Mouse (Mus musculus) fibroblast of lung, adult 2 months (primary cell): ENCODE results near the gene Postn.

ENCODE experiments used
- DNase-seq: peaks from one replicate; pipeline ENCODE4 v3.0.0-alpha.2; 2011; ENCODE audit warnings: low read depth

The Postn gene

DNA sequence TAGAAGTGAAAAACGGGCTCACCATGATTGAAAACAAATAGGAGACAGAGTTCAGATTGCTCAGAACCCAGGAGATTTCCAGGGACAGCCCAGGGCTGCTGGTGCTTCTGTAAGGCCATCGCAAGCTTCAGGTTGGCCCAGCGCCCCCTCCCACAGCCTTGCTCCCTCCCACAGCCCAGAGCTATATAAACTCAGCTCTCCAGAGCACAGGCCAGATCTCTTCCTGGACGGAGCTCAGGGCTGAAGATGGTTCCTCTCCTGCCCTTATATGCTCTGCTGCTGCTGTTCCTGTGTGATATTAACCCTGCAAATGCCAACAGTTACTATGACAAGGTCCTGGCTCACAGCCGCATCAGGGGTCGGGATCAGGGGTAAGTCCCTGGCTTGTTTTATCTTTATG, at the start of gene Postn:
TSS of gene Postn (plus strand) at position 213 of the 400 bp plus-strand sequence.
- no peak for DNase-seq

DNA sequence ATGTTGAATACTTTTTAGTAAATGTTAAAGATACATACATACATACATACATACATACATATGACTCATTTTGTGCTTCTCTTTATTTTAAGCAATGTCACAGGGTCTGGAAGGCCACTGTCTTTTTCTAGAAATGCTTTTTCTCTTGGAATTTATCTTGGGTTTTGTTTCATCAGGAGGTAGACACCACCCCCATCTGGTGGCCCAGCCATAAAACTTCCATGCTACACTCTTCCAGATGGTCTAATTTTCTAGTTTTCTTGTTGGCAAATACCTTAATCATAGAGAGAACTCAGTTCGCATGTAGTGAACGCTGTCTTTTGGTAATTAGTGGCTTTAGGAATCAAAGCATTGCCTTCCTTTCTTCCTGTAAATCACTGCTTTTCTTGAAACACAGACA, 46.9 kb upstream of the Postn start:
- no peak for DNase-seq

DNA sequence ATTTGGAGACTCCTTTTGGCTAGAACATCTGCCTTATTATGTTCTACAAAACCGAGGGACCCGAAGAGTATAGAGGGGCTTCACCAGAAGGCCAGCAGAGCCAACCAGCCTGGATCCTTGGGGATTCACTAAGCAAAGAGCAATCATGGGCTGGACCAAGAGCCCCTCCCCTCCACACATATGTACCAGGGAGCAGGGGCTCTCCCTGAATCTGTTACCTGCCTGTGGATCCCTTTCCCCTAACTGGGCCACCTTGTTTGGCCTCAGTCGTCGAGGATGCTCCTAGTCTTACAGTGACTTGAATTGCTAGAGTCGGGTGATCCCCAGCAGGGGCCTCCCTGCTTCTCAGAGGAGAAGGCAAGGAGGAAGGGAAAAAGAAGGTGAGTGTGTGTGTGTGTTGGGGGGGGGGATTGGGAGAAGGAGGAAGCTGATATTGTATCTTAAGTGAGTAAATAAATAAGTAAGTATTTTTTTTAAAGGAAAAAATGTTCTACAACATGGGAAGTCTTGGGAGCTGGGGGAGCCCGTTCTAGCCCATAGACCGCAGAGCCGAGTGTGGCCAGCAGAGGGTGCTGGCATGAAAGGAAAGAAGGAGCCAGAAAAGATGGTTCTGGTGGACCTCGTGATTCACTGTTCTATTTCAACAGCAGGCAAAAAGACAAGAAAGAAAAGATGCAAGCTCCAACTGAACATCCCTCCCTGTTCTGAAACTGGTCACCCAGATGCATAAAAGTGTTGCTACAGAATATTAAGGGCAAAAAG, 7.8 kb upstream of the Postn start:
- no peak for DNase-seq

DNA sequence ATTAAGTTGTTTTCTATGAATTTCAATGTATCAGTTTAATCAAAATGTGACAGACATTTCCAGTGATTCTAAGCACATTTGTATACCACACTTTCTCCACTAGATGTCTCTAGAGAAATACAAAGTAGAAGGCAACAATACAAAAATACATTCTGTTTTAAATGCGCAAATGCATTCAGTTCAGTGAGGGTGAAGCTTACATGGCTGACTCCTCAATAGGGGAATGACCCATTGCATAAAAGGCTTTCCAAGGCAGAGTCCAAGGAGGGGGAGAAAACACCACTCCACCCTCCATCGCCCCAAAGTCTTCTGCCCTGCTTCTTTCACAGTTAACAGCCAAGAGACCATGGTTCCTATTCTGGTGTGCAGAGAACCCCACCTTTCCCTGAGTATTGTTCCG, 3.3 kb upstream of the Postn start:
- no peak for DNase-seq

DNA sequence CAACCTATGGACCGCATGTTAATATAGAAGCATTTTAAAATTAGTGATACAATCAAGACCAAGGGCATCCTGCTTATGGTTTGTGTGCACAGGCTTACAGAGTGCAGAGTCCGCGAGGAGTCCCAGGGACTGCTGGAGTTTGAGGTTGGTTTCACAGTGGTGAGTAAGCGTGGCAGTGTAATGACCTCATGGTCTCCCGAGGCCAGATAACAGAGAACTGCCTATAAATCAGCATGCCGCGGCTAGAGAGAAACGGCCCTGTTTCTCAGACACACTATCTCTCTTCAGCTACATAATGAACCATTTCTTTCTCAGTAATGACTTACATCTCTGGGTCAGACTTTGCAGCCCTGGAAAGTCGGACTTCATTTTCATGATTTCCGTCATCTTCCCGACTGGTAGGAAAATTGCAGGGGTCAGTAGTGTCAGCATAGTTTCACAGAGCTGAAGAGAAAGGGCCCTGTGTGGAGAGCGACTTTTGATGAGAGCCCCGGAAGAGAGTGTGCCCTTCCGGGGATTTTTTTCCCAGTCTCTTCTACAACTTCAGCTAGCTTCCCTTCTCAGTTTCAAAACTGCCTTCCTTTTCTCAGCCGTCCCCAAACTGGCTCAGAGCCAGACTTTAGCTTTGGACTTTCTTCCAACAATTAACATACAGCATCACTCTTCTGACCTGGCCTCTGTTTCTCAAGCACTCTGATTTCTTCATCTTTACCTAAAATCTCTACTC, 2.3 kb upstream of the Postn start:
- peak; percentile 70 for DNase-seq

DNA sequence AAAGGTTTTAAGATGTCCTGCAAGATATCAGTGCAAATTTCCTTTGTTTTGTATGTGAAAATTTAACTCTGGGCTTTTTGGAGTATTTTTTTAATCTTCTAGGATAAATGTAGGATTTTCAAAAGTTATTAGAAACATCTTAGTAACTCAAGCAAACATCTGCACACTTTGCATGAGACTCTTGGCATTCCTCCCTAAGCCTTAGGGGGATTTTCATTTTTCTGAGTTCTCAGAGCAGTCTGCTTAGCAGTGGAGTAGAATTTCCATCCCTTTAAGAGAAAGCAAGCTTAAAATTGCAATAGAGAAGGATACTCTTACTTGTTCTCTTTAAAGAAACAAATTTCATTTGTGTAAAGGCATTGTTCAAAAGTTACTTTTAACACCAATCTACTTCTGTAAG, 747 bp downstream of the Postn start:
- no peak for DNase-seq

DNA sequence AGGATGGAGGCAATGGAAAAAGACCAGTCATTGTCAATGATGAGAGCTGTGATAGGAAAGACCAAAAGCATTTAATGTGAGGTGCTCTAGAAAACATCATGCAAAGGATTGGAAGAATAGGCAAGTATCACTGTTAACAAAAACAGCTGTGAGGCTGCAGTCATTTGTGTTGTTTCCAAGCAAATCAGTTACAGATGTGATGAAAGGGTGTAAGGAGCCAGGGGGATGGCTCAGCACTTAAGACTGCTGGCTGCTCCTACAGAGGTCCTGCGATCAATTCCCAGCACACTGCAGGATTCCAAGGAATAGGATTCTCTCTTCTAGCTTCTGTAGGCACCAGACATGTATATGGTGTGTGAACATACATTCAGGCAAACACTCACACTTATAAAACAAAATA, 10.1 kb downstream of the Postn start:
- no peak for DNase-seq

DNA sequence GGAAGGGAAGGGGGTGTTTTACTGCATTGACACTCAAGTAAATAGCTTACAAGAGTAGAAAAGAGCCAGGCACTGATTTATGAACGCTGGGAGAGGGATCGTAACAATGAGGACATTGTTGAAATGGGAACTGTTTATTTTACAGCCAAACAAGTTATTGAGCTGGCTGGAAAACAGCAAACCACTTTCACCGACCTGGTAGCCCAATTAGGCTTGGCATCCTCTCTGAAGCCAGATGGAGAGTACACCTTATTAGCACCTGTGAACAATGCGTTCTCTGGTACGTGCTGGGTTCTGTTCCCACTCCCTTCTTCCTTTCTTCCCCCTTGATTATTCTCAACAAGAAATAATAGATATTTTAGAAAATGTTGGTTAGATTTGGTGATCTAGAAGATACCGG, 11.7 kb downstream of the Postn start:
- DNase-seq: no peak

DNA sequence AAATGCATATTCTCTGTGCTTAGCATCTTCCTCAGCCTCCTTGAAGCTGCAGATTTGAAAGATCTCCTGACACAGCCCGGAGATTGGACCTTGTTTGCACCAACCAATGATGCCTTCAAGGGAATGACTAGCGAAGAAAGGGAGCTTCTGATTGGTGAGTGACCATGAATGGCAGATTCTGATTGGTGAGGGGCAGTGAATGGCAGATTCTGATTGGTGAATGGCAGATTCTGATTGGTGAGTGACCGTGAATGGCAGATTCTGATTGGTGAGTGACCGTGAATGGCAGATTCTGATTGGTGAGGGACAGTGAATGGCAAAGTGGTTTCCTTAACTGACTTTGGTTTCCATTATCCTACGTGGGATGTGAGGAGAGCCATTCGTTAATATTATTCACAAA, 15.1 kb downstream of the Postn start:
- no peak for DNase-seq

DNA sequence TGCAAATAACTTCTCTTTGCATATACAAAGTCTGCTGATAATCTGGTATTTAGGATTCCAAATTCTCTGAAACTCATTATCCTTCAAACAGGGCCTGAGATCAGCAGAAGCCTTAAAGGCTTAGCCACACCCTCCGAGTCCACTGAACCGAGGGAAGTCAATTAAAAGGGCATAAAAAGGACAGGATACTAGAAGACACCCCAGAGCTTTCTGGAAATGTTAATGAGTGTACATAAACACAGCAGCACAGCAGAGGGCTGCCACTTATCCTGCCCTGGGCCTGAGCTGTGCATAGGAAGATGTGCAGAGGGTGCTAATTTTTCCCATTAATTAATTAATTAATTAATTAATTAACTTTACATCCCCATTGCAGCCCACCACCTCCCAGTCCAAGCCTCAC, 16.7 kb downstream of the Postn start:
- no peak for DNase-seq

DNA sequence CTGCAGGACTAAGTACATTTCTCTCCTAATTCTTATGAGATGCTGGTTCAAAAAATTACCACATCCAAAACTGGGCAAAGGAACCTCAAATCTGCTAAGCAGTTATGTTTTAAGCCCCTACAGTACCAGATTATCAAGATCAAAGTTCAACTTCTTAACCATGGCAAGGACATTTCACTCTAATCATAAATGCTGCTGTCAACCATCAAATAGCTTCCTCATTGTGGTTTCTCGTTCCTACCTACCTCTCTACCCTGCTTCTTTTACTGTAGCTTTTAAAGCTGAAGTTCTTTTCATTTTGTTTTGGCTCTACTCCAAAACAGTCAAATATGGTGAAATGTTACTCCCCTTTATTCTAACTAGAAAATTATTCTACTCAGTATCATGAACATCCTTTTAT, 17.2 kb downstream of the Postn start:
- no peak for DNase-seq

DNA sequence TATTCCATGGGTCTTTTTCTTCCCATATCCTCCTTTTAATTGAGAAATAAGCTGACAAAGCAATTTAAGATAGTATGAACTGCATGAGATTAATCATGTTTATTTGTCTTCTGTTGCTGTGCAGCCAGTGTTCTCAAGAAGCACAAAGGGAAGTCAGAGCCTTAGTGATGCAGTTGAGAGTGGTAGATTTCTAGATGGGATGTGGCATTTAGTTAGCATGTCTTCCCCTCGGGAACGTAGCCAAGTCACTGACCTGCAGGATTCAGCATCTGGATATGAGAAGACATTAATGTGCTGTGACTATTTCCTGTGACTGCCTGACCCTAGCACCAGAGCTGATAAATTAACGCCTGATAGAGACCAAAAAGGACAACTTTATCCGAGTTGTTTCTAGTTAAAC, 19.1 kb downstream of the Postn start:
- DNase-seq: no peak

DNA sequence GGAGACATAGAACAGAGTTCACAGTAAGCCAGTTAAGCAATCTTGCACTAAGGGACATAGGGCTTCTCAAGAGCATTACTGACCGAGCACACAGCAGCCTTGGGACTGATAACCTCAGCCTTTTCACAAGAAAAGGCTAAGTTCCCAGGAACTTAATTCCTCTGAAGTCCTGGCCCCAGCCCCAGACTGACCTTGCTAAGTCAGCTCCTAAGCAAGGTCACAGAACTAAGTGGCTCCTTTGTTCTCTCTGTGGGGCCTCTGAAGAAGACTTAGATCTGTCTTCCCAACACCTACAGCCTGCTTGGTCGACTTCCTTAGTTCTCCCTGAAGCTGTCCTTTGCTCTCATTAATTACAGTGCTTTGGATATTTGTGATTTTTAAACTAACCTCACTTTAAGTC, 38.4 kb downstream of the Postn start:
- DNase-seq: no peak

DNA sequence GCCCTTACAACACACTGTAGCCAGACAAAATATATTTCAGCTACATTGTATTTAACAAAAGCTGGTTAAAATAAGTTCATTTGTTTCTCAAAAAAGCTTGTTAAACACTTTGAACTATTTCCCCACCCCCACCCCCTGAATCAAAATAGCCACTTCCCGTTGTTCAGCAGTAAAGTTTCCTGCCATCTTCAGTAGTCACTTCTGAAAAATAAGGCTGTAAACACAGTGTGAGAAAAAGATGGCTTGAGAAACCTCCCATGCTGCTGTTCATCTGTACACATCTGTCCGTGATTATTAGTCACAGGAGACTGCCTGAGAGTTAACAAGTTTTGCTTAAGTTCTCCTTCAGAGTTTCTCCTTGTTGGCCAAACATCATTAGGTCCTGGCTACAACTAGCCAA, 39.0 kb downstream of the Postn start:
- DNase-seq: peak; percentile 58

DNA sequence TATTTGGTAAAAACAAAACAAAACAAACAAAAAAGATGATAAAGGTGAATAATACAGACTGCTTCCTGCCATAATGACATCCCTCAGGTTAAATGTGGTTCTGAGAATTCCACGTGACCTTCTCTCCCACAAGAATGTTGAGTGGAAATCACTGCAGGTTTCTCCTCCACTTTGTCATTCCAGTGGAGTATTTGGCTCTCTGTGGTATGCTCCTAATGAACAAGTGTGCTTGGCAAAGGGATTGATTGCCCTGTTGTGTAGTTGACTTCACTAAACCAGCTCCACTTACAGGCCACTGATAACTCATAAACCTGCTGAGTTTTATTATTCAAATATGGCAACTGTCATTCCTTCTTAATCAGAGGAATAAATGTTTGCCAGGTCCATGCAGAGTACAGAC, 39.7 kb downstream of the Postn start:
- no peak for DNase-seq

DNA sequence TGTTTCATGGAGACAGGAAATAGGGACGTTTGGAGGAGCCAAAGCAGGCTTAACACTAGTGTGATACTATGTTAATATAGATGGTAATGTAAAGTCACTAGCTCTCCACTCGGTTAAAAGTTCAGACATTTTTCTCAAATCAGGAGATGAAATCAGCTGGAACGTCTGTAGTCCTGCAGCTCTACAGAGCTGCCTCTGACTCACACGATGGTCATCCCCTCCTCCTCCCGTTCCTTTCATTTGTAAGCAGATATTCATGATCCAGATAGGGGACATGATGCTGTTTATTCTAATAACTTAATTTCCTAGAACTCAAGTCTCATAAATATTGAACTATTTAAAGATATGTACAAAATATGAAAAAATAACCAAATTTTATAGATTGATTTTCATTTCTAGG, 40.8 kb downstream of the Postn start:
- DNase-seq: no peak

DNA sequence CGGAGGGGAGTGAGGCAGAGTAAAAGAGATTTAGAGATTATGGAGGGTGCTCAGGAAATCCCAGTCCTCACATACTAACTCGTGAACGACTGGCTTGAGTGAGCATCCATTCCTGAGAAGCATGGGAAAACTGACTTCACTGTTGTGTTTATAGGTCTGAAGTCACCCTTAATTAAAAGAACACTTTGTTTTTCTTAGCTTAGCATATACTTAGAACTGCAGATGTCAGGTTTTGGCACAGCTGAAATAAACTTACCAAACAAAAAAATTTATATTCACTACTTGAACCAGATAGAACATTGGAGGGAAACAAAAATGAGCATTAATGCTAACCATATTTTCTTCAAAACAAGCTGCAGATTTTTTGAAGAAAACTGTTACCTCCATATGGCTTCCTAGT, 42.9 kb downstream of the Postn start:
- no peak for DNase-seq

DNA sequence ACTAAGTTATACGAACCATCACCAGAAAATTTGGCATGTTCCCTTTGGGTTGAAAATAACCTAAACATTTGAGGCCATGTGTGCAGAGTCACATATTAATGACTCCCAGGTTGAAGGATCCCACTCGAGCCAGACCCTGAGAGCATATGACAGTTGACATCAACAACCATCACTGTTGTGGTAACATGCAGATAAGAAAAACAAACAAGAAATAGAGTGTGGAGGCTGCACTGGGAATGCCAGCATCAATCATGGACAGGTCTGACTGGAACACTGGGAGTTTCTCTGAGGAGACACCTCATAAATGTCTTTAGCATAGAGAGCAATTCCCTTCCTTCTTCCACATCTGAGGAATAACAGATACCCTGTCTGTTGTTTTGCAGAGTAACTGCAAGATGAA, 45.7 kb downstream of the Postn start:
- no peak for DNase-seq

DNA sequence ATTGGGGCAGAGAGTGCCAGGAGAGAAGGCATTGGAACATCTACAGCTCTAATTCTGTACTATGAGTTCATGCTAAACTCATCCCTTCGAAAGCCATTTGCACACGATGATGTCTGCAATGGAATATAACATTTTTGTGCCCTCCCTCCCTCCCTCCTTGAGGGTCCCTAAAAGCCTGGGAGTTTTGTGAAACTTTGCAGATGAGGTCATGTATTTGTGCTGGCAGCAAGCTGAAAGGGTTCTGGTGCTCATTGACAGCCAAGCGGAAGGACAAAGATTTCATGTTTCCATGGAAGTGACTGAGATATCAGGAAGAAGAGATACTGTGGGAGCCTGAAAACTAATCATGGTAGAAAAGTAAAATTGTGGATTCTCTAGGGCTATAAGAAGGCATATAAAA, 50.1 kb downstream of the Postn start:
- no peak for DNase-seq

DNA sequence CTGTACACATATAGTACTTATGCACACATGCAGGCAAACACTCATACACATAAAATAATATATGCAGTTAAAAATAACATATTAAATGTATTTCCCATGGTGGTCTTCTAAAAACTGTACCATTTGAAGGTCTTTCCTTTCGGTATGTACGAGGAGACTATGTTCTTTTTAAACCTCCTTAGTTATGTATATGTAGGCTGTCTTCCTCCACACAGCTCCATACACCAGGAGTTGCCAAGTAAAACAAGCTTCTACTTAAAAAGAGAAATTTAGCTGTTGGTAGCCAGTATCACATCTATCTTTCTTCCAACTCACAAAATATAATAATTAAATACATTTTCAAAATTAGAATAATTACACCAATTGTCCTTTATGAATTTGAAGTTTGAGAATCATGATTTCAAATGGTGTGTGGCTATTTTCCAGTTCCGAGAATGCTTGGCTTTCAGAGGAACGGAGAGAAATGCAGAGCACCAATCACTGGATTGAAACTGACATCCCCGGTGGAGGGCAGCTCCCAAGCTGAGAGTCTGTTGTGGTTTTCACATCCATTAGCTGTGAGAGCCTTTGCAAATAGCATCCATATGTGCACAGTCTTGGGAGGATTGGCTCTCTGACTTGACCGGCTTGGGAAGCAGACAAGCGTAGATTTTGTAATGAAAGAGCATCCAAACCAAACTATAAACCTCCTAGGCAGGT, 52.1 kb downstream of the Postn start:
- peak; percentile 73 for DNase-seq

DNA sequence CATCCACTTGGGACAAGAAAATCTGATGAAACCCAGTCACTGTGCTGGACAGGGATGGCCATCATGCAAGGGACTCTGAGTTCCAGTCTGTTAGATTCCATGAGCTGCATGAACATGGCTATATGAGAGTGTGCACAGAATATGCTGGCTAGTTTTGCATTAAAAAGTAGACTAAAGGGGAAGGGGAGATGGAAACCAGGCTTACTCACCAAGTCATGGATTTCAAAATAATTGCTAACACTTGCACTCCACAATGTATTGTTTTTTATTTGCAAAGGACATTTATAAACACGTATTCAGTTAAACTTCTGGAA, 52.6 kb downstream of the Postn start:
- DNase-seq: no peak

DNA sequence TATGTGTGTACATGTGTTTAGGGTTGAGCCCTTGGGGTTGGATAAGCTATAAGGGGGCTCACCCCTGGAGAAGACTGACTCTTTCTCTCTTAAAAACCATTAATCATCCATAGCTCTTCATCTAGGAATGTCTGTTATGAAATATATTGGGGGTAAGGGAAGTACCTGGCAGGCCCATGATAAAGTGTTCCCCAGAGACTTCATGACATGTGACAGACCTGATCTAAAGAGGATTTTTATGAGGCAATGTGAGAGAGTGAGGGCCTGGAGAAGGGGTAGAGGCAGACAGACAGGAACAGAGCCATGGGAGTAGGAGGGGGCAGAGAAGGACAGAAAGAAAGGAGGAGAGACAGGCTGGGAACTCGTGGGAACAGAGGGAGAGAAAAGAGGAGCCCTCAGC, 53.5 kb downstream of the Postn start:
- no peak for DNase-seq

DNA sequence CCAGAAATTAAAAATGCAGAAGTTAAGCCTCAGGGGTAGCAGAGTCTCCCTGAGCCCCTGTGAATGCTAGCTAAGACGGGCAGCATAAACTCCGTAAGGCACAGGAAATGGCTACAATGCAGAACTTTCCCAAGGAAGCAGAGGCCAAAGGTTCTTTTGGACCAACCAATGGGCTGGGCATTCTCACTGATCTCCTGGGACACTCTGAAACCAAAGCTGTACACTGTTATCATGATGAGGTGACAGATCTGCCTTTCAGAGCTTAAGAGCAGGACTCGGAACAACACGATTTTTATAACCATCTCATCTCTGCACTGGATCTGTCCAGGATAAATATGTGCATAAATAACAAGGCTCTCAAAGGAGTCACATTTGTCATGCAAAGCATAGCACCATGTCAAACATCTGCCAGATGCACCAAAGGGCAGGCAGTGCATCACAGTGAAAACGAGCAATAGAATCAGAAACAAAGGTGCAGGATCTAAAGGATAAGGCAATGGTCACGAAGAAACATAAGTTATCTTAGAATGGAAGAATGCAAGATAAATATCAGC, 57.0 kb downstream of the Postn start:
- no peak for DNase-seq
